In the genomic region with DNA sequence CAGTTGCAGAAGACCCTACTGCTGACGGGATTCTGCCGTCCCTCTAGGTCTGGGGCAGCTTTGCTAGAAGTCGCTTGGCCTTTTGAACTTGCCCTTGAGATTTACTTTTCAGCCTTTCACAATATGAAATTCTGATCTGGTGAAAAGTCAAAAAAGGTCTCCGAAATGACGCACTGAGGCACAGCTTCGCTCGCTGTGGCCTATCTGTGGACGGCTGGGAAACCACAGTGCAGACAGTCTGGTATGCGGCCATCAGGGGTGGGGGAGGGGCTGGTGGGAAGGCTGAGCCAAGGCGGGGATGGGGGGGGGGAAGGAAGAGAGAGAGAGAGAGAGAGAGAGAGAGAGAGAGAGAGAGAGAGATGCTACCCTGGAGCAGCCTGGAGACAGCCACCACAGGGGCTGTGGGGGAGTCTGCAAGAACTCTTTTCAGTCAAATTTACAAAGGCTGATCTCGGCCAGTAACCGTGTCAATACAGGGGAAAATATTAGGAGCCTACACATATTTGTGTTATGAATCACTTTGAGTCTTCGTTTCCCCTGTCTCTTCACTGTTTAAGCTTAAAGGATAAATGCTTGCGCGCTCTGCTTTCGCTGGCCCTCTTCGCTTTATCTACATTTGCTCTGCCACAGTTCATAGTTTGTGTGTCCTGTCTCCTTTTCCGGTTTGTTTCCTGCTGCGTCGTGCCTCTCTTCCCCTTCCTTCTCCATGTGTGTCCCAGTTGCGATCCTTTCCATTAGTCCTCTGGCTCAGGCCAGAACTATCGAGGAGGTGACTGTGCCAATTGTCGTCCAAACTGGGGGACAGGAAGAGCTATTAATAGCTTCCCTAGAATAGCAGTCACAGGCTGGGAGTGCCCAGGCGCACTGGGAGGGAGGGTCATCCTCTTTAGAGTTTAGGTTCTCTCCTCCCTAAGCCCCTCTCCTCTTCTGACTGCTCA, we compare ENCODE assay signal across 7 mouse cellular contexts. TPM values are rescaled to one million over a fixed set of nuclear protein-coding genes. Genes with fewer than 3 reads are reported as not detected.
DNase-seq lines count a peak whose midpoint lies in the region; ATAC-seq and TF ChIP-seq lines count a peak whose summit lies in the region.

No protein-coding gene starts in this region.

- peak overlapping the region in 1 of 2 experiments; percentile 58; a peak in 2 of 4 replicates for H3K4me3 ChIP-seq in ES-E14 (ENCODE audit: insufficient read depth in 1 of 2, low read depth in 1 of 2, low read length in 2 of 2, poor library complexity in 1 of 2, severe bottlenecking in 1 of 2)
- no peak overlapping the region for H3K4me3 ChIP-seq in lung, embryonic 15.5 days

- in situ Hi-C loops in ES-E14 (cut with MboI; ENCODE audit: low sequenced_read_pairs in 2 of 2, unreplicated experiment in 2 of 2): no loop called here

- peak overlapping the region; percentile 38 for H3K9ac ChIP-seq in ES-E14 (ENCODE audit: insufficient read depth, low read depth, low read length, poor library complexity, severe bottlenecking)
- peak overlapping the region; percentile 13 for H3K9ac ChIP-seq in lung, embryonic 15.5 days

- peaks cover 3 to 13% of the 10 kb centered on the region in 2 experiments for H3K4me1 ChIP-seq in ES-E14 (ENCODE audit: control insufficient read depth in 2 of 2, insufficient read depth in 2 of 2, low read length in 2 of 2, poor library complexity in 1 of 2)
- H3K4me1 ChIP-seq in lung, embryonic 15.5 days: peaks cover 59% of the 10 kb centered on the region

- WGBS in lung, embryonic 15.5 days: 12% methylated on average over 24 of the region's 24 CpGs

- H3K36me3 ChIP-seq in ES-E14 (ENCODE audit: control insufficient read depth, insufficient read depth, low read length, poor library complexity, severe bottlenecking): no peaks in the 10 kb centered on the region
- H3K36me3 ChIP-seq in lung, embryonic 15.5 days: no peaks in the 10 kb centered on the region

- peak; percentile 89 for ATAC-seq in lung, embryonic 15.5 days (ENCODE audit: borderline replicate concordance, extremely low read depth, low FRiP score, low TSS enrichment)
- no peak for ATAC-seq in erythroid progenitor cell, adult 5-6 weeks (replicated peaks; ENCODE audit: low FRiP score, poor library complexity, severe bottlenecking)

- H3K27me3 ChIP-seq in lung, embryonic 15.5 days: no peaks in the 10 kb centered on the region

- H3K27ac ChIP-seq in ES-E14 (ENCODE audit: insufficient read depth, low read depth, low read length, poor library complexity, severe bottlenecking): no peak overlapping the region
- H3K27ac ChIP-seq in lung, embryonic 15.5 days: peak overlapping the region; percentile 93

- H3K4me2 ChIP-seq in lung, embryonic 15.5 days: peak overlapping the region; percentile 52

- H3K9me3 ChIP-seq in ES-E14 (ENCODE audit: control insufficient read depth, insufficient read depth, low read depth, low read length): no peaks in the 10 kb centered on the region
- no peaks in the 10 kb centered on the region for H3K9me3 ChIP-seq in lung, embryonic 15.5 days

- DNase-seq in ES-E14 (ENCODE audit: low read depth, low spot score): no peak
- DNase-seq in adrenal gland, adult 2 months: peak; percentile 64
- DNase-seq in heart, adult 18-20 months: peak; percentile 81 to 92
- DNase-seq in kidney, adult 18-20 months: peak; percentile 43
- DNase-seq in thymus, postnatal 25 days: no peak

TF ChIP-seq in ES-E14, 5 proteins besides CTCF, POLR2A, EP300 and RAD21:
- TF ChIP-seq ZC3H11A (IDR thresholded peaks at IDR 0.05; ENCODE audit: borderline replicate concordance, low read depth, low read length) (no peak), ZNF384 (IDR thresholded peaks at IDR 0.05; ENCODE audit: low read depth, low read length) (no peak), HCFC1 (IDR thresholded peaks at IDR 0.05; ENCODE audit: borderline replicate concordance, insufficient read depth, low read length) (no peak), MAFK (IDR thresholded peaks at IDR 0.05; ENCODE audit: insufficient read depth, low read depth, low read length) (no peak), CHD2 (IDR thresholded peaks at IDR 0.05; ENCODE audit: low read depth, low read length) (no peak)

RNA-seq across cellular contexts. Expression of a gene that starts 11.9 kb away (rescaled TPM):
- 59.1 and 108 TPM in 2 replicates for total RNA-seq in ES-E14 (2012; rRNA removed)
- 10 to 100 TPM; 82.4 to 89.0 TPM for total RNA-seq in adrenal gland, adult 2 months (2021)
- polyA plus RNA-seq in adrenal gland, adult 2 months (2012; rRNA removed): 5.4 and 5.6 TPM in 2 replicates
- total RNA-seq in heart, adult 18-20 months (2021): 10 to 100 TPM; 48.0 to 48.9 TPM
- polyA plus RNA-seq in lung, embryonic 15.5 days (2015; fragmentation: Nextera tagmentation; extraction: Ambion mirVana): 292 and 299 TPM in 2 replicates
- 1.8 and 4.2 TPM in 2 replicates for total RNA-seq in erythroid progenitor cell, adult 5-6 weeks (2015; ENCODE audit: low replicate concordance)
- total RNA-seq in erythroid progenitor cell, adult 5-6 weeks (2017; ENCODE audit: low replicate concordance): 2.0 and 2.6 TPM in 2 replicates

Comparison
In these comparisons a context has a peak if more than half of its experiments do, and no peak if none do; other contexts are left out.
1. DNase-seq: peak in adrenal gland, adult 2 months (single experiment), heart, adult 18-20 months (2 of 2) and kidney, adult 18-20 months (single experiment); none in ES-E14 (single experiment) and thymus, postnatal 25 days (single experiment).
2. RNA of a gene that starts 11.9 kb away (total RNA-seq): 59.1 to 108 TPM in ES-E14, 82.4 to 89.0 TPM in adrenal gland, adult 2 months and 48.0 to 48.9 TPM in heart, adult 18-20 months; 1.8 to 4.2 TPM in erythroid progenitor cell, adult 5-6 weeks; every median in the first group is over 4 times any median in the second.